Mouse (Mus musculus): Measurements from ENCODE around the gene Pih1d1. TPM values are rescaled to one million over a fixed set of nuclear protein-coding genes. Genes with fewer than 3 reads are reported as not detected.

The Pih1d1 gene
- total RNA-seq (2023) = 10 to 100 TPM; 40.2 to 48.4 TPM

GRCm38 (mm10) chr7:45154096-45154992 is at the start of gene Pih1d1, which contains the start of gene Aldh16a1:
Gene Pih1d1, plus strand, starts transcription at chr7:45154303.
Gene Aldh16a1, minus strand, starts transcription at chr7:45154584.

GRCm38 (mm10) chr7:45124224-45125143 is 29.6 kb upstream of the Pih1d1 start, which contains the start of gene Rps11:
Gene Rps11, minus strand, starts transcription at chr7:45124439.

GRCm38 (mm10) chr7:45128624-45129246 is 25.4 kb upstream of the Pih1d1 start, which contains the start of gene Rpl13a:
Gene Rpl13a, minus strand, starts transcription at chr7:45128761.

GRCm38 (mm10) chr7:45135993-45136567 is 18.0 kb upstream of the Pih1d1 start, which contains the start of the genes Gm45713 and Flt3l:
Gene Gm45713, minus strand, starts transcription at chr7:45136231.
Gene Flt3l, minus strand, starts transcription at chr7:45136432.

GRCm38 (mm10) chr7:45163735-45164490 is 9.8 kb downstream of the Pih1d1 start, which contains the start of gene Slc17a7:
Gene Slc17a7, plus strand, starts transcription at chr7:45163949.

GRCm38 (mm10) chr7:45179469-45179868 is 25.4 kb downstream of the Pih1d1 start, which contains the start of gene Gfy:
Gene Gfy, minus strand, starts transcription at chr7:45179569.

GRCm38 (mm10) chr7:45180896-45181477 is 26.9 kb downstream of the Pih1d1 start, which contains the start of gene Pth2:
Gene Pth2, plus strand, starts transcription at chr7:45180995.

DNA sequence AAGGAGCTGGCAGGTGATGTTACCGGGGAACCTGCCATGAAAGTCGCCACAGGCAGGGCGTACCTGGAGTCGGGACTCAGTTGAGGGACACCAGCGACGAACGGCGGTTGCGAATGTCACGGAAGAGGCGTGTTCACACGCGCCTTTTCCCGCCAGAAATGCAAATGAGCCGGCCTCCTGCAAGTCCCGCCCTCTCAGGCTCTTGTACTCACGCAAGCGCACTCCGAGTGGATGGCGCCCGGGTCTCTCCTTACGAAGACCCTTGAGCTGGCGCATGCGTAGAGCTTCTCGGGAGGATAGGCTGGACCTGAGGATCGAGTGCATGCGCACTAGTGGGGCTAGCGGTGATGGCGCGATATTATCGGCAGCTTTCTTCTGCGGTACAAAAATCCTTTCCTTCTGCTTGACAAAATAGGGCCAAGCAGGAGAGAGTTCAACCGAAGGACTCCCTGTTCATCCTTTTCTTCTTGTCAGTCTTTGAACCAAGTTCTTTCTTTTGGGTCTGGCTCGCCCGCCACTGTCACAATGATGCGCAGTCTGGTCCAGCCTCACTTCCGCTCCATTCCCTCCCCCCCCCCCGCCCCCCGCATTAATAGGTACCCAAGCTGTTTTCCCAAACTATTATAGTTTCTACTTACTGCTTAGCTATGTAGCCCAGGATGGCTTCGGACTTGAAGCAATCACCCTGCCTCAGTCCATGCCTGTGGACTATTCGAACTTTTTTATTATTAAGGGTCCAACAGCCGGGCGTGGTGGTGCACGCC is 50.5 kb downstream of the Pih1d1 start, which contains the start of gene Ccdc155:
TSS of gene Ccdc155 (minus strand) at position 513 of the 764 bp plus-strand sequence.

Other genes starting within 250 kb of the Pih1d1 start
- 10 to 100 TPM; 61.7 to 69.2 TPM for gene Ap2a1, start 224.8 kb upstream of the Pih1d1 start, total RNA-seq (2023)
- gene Tsks, start 211.1 kb upstream of the Pih1d1 start, total RNA-seq (2023) = not detected
- under 1 TPM; 0.33 to 0.53 TPM for gene Cpt1c, start 179.5 kb upstream of the Pih1d1 start, total RNA-seq (2023)
- 10 to 100 TPM; 79.2 to 80.4 TPM for gene Prmt1, start 167.7 kb upstream of the Pih1d1 start, total RNA-seq (2023)
- 10 to 100 TPM; 55.8 to 60.1 TPM for gene Irf3, start 156.7 kb upstream of the Pih1d1 start, total RNA-seq (2023)
- 10 to 100 TPM in 1 of 2 experiments, 1 to 10 TPM in 1; 9.3 to 14.3 TPM for gene Bcl2l12, start 155.6 kb upstream of the Pih1d1 start, total RNA-seq (2023)
- 10 to 100 TPM; 57.7 to 58.5 TPM for gene Scaf1, start 137.9 kb upstream of the Pih1d1 start, total RNA-seq (2023)
- gene Rras, start 136.3 kb upstream of the Pih1d1 start, total RNA-seq (2023) = 10 to 100 TPM; 13.6 to 16.8 TPM
- 10 to 100 TPM; 22.7 to 23.8 TPM for gene Prr12, start 101.4 kb upstream of the Pih1d1 start, total RNA-seq (2023)
- gene Nosip, start 91.9 kb upstream of the Pih1d1 start, total RNA-seq (2023) = 10 to 100 TPM; 31.4 to 34.3 TPM
- gene Prrg2, start 91.6 kb upstream of the Pih1d1 start, total RNA-seq (2023) = 10 to 100 TPM; 14.5 to 15.6 TPM
- 1 to 10 TPM in 1 of 2 experiments, under 1 TPM in 1; 0.79 to 2.8 TPM for gene Rcn3, start 62.1 kb upstream of the Pih1d1 start, total RNA-seq (2023)
- 10 to 100 TPM; 15.6 to 23.0 TPM for gene Fcgrt, start 50.5 kb upstream of the Pih1d1 start, total RNA-seq (2023)
- 1,000 to 10,000 TPM in 1 of 2 experiments, 100 to 1,000 TPM in 1; 885 to 1,040 TPM for gene Rps11, start 29.9 kb upstream of the Pih1d1 start, total RNA-seq (2023)
- gene Rpl13a, start 25.5 kb upstream of the Pih1d1 start, total RNA-seq (2023) = 1,000 to 10,000 TPM; 1,010 to 1,095 TPM
- not detected for gene Gm45713, start 18.1 kb upstream of the Pih1d1 start, total RNA-seq (2023)
- 10 to 100 TPM; 23.6 to 24.1 TPM for gene Flt3l, start 17.9 kb upstream of the Pih1d1 start, total RNA-seq (2023)
- gene Aldh16a1, start 281 bp downstream of the Pih1d1 start, total RNA-seq (2023) = 100 to 1,000 TPM in 1 of 2 experiments, 10 to 100 TPM in 1; 79.9 to 118 TPM
- not detected for gene Slc17a7, start 9.6 kb downstream of the Pih1d1 start, total RNA-seq (2023)
- not detected for gene Gfy, start 25.3 kb downstream of the Pih1d1 start, total RNA-seq (2023)
- not detected for gene Pth2, start 26.7 kb downstream of the Pih1d1 start, total RNA-seq (2023)
- gene Ccdc155, start 50.6 kb downstream of the Pih1d1 start, total RNA-seq (2023) = under 1 TPM in 1 of 2 experiments, not detected in 1; 0.20 TPM
- gene Dkkl1, start 57.8 kb downstream of the Pih1d1 start, total RNA-seq (2023) = under 1 TPM; 0.58 to 0.95 TPM
- gene Tead2, start 61.5 kb downstream of the Pih1d1 start, total RNA-seq (2023) = not detected
- gene Cd37, start 84.8 kb downstream of the Pih1d1 start, total RNA-seq (2023) = 100 to 1,000 TPM; 351 to 377 TPM
- under 1 TPM; 0.31 to 0.78 TPM for gene Slc6a16, start 86.8 kb downstream of the Pih1d1 start, total RNA-seq (2023)
- under 1 TPM in 1 of 2 experiments, not detected in 1; 0.33 TPM for gene Slc6a21, start 123.2 kb downstream of the Pih1d1 start, total RNA-seq (2023)
- gene Trpm4, start 179.5 kb downstream of the Pih1d1 start, total RNA-seq (2023) = 1 to 10 TPM; 3.5 to 4.6 TPM
- gene Hrc, start 181.0 kb downstream of the Pih1d1 start, total RNA-seq (2023) = not detected
- not detected for gene Ppfia3, start 212.7 kb downstream of the Pih1d1 start, total RNA-seq (2023)
- gene Lin7b, start 216.3 kb downstream of the Pih1d1 start, total RNA-seq (2023) = not detected
- 100 to 1,000 TPM; 286 to 302 TPM for gene Snrnp70, start 241.4 kb downstream of the Pih1d1 start, total RNA-seq (2023)

Measured in neutrophil, adult 59 days (primary cell).